In the genomic region with DNA sequence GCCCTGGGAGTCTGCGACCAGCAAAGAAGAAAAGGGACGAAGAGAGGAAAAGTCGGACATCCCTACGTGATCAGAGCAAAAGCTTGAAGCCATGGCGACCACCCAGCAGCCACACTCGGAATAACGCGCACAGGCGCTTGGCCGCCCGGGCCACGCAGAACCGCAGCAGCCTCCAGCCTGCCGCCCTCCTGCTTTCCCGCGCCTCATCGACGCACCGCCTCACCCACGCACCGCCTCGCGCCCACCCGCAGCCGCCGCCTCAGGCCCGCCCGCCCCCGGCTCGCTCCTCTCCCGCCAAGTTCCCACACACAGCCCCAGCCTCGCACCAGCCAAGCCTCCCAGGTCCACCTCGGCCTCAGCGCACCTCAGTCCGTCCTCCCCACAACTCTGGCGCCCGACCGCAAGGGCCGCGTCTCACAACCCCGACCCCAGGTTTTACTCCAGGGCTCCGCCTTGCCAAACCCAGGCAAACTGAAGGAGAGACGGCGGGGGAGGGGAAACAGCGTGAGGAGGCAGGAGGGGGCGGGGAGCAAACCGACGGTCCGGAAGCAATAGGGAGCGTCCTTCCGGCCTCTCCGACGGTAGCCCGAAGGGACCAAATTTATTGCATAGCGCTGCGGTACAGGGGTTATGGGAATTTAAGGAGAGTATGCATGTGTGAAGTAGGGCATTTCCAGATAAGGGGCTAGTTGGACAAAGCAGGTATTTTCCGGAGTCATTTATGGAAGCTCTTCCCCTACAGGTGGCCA, we compare ENCODE assay signal across 8 mouse cellular contexts. TPM values are rescaled to one million over a fixed set of nuclear protein-coding genes. Genes with fewer than 3 reads are reported as not detected.
DNase-seq lines count a peak whose midpoint lies in the region; ATAC-seq and TF ChIP-seq lines count a peak whose summit lies in the region.
"Not testable (repeated sequence)": the region's sequence is repeated elsewhere in the genome, so short reads cannot be mapped to it uniquely, and the experiment has no call there.

A gene (minus strand): TSS at position 502 of the 749 bp plus-strand sequence.

- not testable (repeated sequence) for H3K9me3 ChIP-seq in CH12.LX (replicated peaks; ENCODE audit: low read length); forebrain, embryonic 11.5 days (ENCODE audit: control insufficient read depth, low read length); heart, embryonic 16.5 days (replicated peaks; ENCODE audit: control insufficient read depth, low read length); liver, embryonic 15.5 days (replicated peaks); neural tube, embryonic 12.5 days

- peak within 1 kb of the TSS; percentile 56 to 98 (median 64) for H3K4me3 ChIP-seq in CH12.LX (replicated peaks in 1 of 3; ENCODE audit: low read depth in 2 of 3, low read length in 2 of 3, poor library complexity in 1 of 3)
- H3K4me3 ChIP-seq in forebrain, embryonic 11.5 days (ENCODE audit: low read depth, low read length), result peak within 1 kb of the TSS; percentile 51
- peak within 1 kb of the TSS; percentile 60 for H3K4me3 ChIP-seq in heart, embryonic 16.5 days (ENCODE audit: low read length)
- H3K4me3 ChIP-seq in liver, embryonic 15.5 days (replicated peaks), result peak within 1 kb of the TSS; percentile 65
- peak within 1 kb of the TSS; percentile 53 for H3K4me3 ChIP-seq in neural tube, embryonic 12.5 days

- peaks cover 11% of the 10 kb centered on the region for H3K79me2 ChIP-seq in CH12.LX (replicated peaks; ENCODE audit: control insufficient read depth, extremely low read depth, insufficient read depth, poor library complexity, severe bottlenecking)

- not testable (repeated sequence) for H3K27ac ChIP-seq in CH12.LX (ENCODE audit: insufficient read depth, low read depth); forebrain, embryonic 11.5 days (ENCODE audit: low read depth, low read length); liver, embryonic 15.5 days (replicated peaks); neural tube, embryonic 12.5 days
- H3K27ac ChIP-seq in heart, embryonic 16.5 days (ENCODE audit: low read length), result peak within 1 kb of the TSS; percentile 31; the same call in 1 of the 2 replicates

- not testable (repeated sequence) for TF ChIP-seq EP300 in CH12.LX (IDR thresholded peaks at IDR 0.05; ENCODE audit: low read length)

- peak within 1 kb of the TSS; percentile 80; the same call in 1 of the 2 replicates for H3K9ac ChIP-seq in CH12.LX (ENCODE audit: insufficient read depth, low read depth)
- peak within 1 kb of the TSS; percentile 63 for H3K9ac ChIP-seq in forebrain, embryonic 11.5 days (ENCODE audit: low read length)
- H3K9ac ChIP-seq in heart, embryonic 16.5 days (ENCODE audit: low read length), result peak within 1 kb of the TSS; percentile 72
- H3K9ac ChIP-seq in liver, embryonic 15.5 days, result peak within 1 kb of the TSS; percentile 59; the same call in 1 of the 2 replicates
- peak within 1 kb of the TSS; percentile 68 for H3K9ac ChIP-seq in neural tube, embryonic 12.5 days

- 1% methylated on average over 30 of the region's 57 CpGs for WGBS in forebrain, embryonic 11.5 days
- under 1% methylated on average over 32 of the region's 57 CpGs for WGBS in heart, embryonic 16.5 days
- WGBS in liver, embryonic 15.5 days (ENCODE audit: insufficient replicate concordance), result under 1% methylated on average over 35 of the region's 57 CpGs
- WGBS in neural tube, embryonic 12.5 days, result under 1% methylated on average over 34 of the region's 57 CpGs

- not testable (repeated sequence) for TF ChIP-seq RAD21 in CH12.LX (IDR thresholded peaks at IDR 0.05; ENCODE audit: low read depth, low read length)

- not testable (repeated sequence) for TF ChIP-seq CTCF in CH12.LX (conservative IDR thresholded peaks at IDR 0.05 in 1 of 2, IDR thresholded peaks at IDR 0.05 in 1 of 2; ENCODE audit: low read depth in 2 of 2, low read length in 2 of 2)

- dilution Hi-C loops in CH12.LX (cut with MboI; ENCODE audit: extremely low pct_ligation_motif_present, extremely low pct_unique_long_range_greater_than_20kb, low sequenced_read_pairs), result not testable (repeated sequence)

- TF ChIP-seq POLR2A in CH12.LX (IDR thresholded peaks at IDR 0.05; ENCODE audit: low read depth, low read length), result peak; percentile 29; the same call in 1 of the 2 replicates

- not testable (repeated sequence) for H3K4me2 ChIP-seq in CH12.LX (ENCODE audit: insufficient read depth, low read depth, poor library complexity, severe bottlenecking)
- peak within 1 kb of the TSS; percentile 45; the same call in 1 of the 2 replicates for H3K4me2 ChIP-seq in forebrain, embryonic 11.5 days (ENCODE audit: low read depth, low read length, severe bottlenecking)
- H3K4me2 ChIP-seq in heart, embryonic 16.5 days (ENCODE audit: low read depth, low read length), result peak within 1 kb of the TSS; percentile 59
- peak within 1 kb of the TSS; percentile 69 for H3K4me2 ChIP-seq in liver, embryonic 15.5 days
- peak within 1 kb of the TSS; percentile 55 for H3K4me2 ChIP-seq in neural tube, embryonic 12.5 days (replicated peaks)

- in situ Hi-C loops in CH12.LX (cut with MboI; ENCODE audit: low pct_ligation_motif_present, low pct_unique_long_range_greater_than_20kb, low sequenced_read_pairs), result not testable (repeated sequence)

- H3K36me3 ChIP-seq in CH12.LX (replicated peaks in 1 of 2; ENCODE audit: control insufficient read depth in 1 of 2, insufficient read depth in 1 of 2, low read length in 1 of 2), result peaks cover 17 to 20% of the 10 kb centered on the region in 2 experiments
- H3K36me3 ChIP-seq in forebrain, embryonic 11.5 days (ENCODE audit: control insufficient read depth, insufficient read depth, low read length), result not testable (repeated sequence)
- H3K36me3 ChIP-seq in heart, embryonic 16.5 days (ENCODE audit: control insufficient read depth, insufficient read depth), result peaks cover 11% of the 10 kb centered on the region
- H3K36me3 ChIP-seq in liver, embryonic 15.5 days (replicated peaks), result peaks cover 19% of the 10 kb centered on the region; the same call in 1 of the 2 replicates
- peaks cover 16% of the 10 kb centered on the region for H3K36me3 ChIP-seq in neural tube, embryonic 12.5 days

- H3K27me3 ChIP-seq in CH12.LX (replicated peaks); forebrain, embryonic 11.5 days (ENCODE audit: control insufficient read depth, insufficient read depth, low read length); heart, embryonic 16.5 days (ENCODE audit: control insufficient read depth, insufficient read depth, low read length); liver, embryonic 15.5 days; neural tube, embryonic 12.5 days (replicated peaks): not testable (repeated sequence)

- H3K4me1 ChIP-seq in CH12.LX (ENCODE audit: control insufficient read depth in 1 of 2, insufficient read depth in 2 of 2), result peaks cover 3 to 18% of the 10 kb centered on the region in 2 experiments; a peak in 2 of 4 replicates
- H3K4me1 ChIP-seq in forebrain, embryonic 11.5 days (replicated peaks; ENCODE audit: control insufficient read depth, insufficient read depth, low read length); heart, embryonic 16.5 days (ENCODE audit: control insufficient read depth, insufficient read depth, low read length); neural tube, embryonic 12.5 days: not testable (repeated sequence)
- H3K4me1 ChIP-seq in liver, embryonic 15.5 days (replicated peaks), result peaks cover 10% of the 10 kb centered on the region; the same call in 1 of the 2 replicates

- DNase-seq in CH12.LX (ENCODE audit: extremely low read depth), result peak; percentile 97
- DNase-seq in c-Kit-positive CD71-positive TER-119-negative erythroid progenitor cells, embryonic 14.5 days (ENCODE audit: low read depth), result peak; percentile 96
- peak; percentile 97 for DNase-seq in forebrain, embryonic 11.5 days (ENCODE audit: low spot score)
- DNase-seq in kidney, postnatal 36 days, result peak; percentile 96 to 99
- DNase-seq in telencephalon, adult 2 months (ENCODE audit: low read depth, low spot score), result peak; percentile 92

- ATAC-seq in forebrain, embryonic 11.5 days (replicated peaks; ENCODE audit: low FRiP score), result peak; percentile 96
- ATAC-seq in heart, embryonic 16.5 days (replicated peaks; ENCODE audit: extremely low read depth, insufficient read depth, low FRiP score), result peak; percentile 94
- peak; percentile 92 for ATAC-seq in liver, embryonic 15.5 days (ENCODE audit: insufficient read depth)
- peak; percentile 95 for ATAC-seq in neural tube, embryonic 12.5 days (ENCODE audit: low FRiP score, low read depth)

TF ChIP-seq in CH12.LX, 34 proteins besides CTCF, POLR2A, EP300 and RAD21:
- TF ChIP-seq CHD2 (IDR thresholded peaks at IDR 0.05; ENCODE audit: low read length) (peak; percentile 92), TBP (conservative IDR thresholded peaks at IDR 0.05; ENCODE audit: low read depth, low read length) (0 out of 2 replicates have a peak, but pooled peaks have one; percentile 56), TCF12 (IDR thresholded peaks at IDR 0.05; ENCODE audit: low read depth, low read length) (peak; percentile 28; the same call in 1 of the 2 replicates), MYC (IDR thresholded peaks at IDR 0.05; ENCODE audit: low read depth, low read length) (peak; percentile 63; the same call in 1 of the 2 replicates), MAZ (IDR thresholded peaks at IDR 0.05; ENCODE audit: low read depth, low read length) (peak; percentile 17; the same call in 1 of the 2 replicates), SIN3A (IDR thresholded peaks at IDR 0.05; ENCODE audit: low read length) (peak; percentile 77), HCFC1 (IDR thresholded peaks at IDR 0.05; ENCODE audit: low read depth, low read length) (peak; percentile 89), KAT2A (IDR thresholded peaks at IDR 0.05; ENCODE audit: insufficient replicate concordance, low read length) (peak; percentile 84; the same call in 1 of the 2 replicates), ELF1 (IDR thresholded peaks at IDR 0.05; ENCODE audit: low read depth, low read length) (peak; percentile 95), IRF4 (IDR thresholded peaks at IDR 0.05; ENCODE audit: low read depth, low read length) (peak; percentile 72; the same call in 1 of the 2 replicates)

RNA-seq across cellular contexts. Expression of the gene that starts here (rescaled TPM):
- total RNA-seq in CH12.LX (2012; rRNA removed) (33.7 and 36.1 TPM in 2 replicates), CH12.LX (2014; rRNA removed) (43.2 and 46.5 TPM in 2 replicates)
- polyA plus RNA-seq in CH12.LX (2012; ENCODE audit: insufficient read length, low read depth), result 45.1 and 49.5 TPM in 2 replicates
- 74.9 and 76.7 TPM in 2 replicates for polyA plus RNA-seq in forebrain, embryonic 11.5 days (2014; fragmentation: Nextera tagmentation; extraction: Ambion mirVana)
- 20.1 and 21.5 TPM in 2 replicates for polyA plus RNA-seq in heart, embryonic 16.5 days (2015; fragmentation: Nextera tagmentation; extraction: Ambion mirVana)
- 12.0 and 12.9 TPM in 2 replicates for polyA plus RNA-seq in liver, embryonic 15.5 days (2015; fragmentation: Nextera tagmentation; extraction: Ambion mirVana)
- 48.9 and 57.2 TPM in 2 replicates for polyA plus RNA-seq in neural tube, embryonic 12.5 days (2016; fragmentation: Nextera tagmentation; extraction: Ambion mirVana)
